Mouse (Mus musculus): Measurements from ENCODE around the gene Ctbp2.

Gene Ctbp2

GRCm38 (mm10) chr7:133089621-133090260 lies 34.4 kb downstream of the Ctbp2 start:
- no peak for DNase-seq (ENCODE audit: inconsistent age in 2 of 2, low spot score in 1 of 2)

- DNase-seq (ENCODE audit: inconsistent age in 2 of 2, low spot score in 1 of 2): peak; percentile 73 to 91
Measured at GRCm38 (mm10) chr7:133088830-133089261, 35.3 kb downstream of the Ctbp2 start.

- DNase-seq (ENCODE audit: inconsistent age in 2 of 2, low spot score in 1 of 2): no peak
Measured at GRCm38 (mm10) chr7:133088411-133088810, 35.7 kb downstream of the Ctbp2 start.

- peak; percentile 37 to 41 for DNase-seq (ENCODE audit: inconsistent age in 2 of 2, low spot score in 1 of 2)
Measured at GRCm38 (mm10) chr7:133085408-133085807, 38.7 kb downstream of the Ctbp2 start.

DNA sequence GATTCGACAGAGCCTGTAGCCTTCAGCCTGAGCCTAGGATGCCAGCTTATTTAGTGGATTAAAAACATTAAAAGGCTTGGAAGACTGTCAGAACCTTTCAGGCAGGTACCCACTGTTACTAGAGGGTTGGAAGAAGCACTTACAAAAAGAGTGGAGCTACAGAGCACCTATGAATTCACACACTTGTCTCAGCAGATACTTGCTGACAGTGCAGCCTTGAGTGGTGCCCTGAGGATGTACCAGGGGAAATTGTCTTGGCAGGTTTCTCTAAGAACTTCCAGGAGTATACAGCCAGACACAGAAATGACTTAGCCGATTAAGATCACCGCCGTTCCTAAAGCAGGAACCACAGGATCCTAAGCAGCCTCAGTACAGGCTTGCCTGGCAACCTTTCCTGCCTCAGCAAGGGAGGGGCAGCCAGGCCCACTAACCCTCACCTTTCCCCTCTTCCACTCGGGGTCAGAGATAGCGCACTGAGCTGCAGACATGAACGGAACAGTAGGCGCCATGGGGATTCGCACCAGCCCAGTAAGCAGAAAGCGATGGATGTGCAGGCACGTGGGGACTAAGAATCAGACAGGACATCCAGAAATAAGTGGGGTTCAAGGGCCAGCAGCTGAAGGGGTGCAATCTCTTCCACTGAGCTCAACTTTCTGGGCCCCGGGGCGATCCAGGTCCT lies 40.1 kb downstream of the Ctbp2 start:
- DNase-seq (ENCODE audit: inconsistent age in 2 of 2, low spot score in 1 of 2): no peak

- DNase-seq (ENCODE audit: inconsistent age in 2 of 2, low spot score in 1 of 2): no peak
Measured at GRCm38 (mm10) chr7:133078929-133079328, 45.2 kb downstream of the Ctbp2 start.

DNA sequence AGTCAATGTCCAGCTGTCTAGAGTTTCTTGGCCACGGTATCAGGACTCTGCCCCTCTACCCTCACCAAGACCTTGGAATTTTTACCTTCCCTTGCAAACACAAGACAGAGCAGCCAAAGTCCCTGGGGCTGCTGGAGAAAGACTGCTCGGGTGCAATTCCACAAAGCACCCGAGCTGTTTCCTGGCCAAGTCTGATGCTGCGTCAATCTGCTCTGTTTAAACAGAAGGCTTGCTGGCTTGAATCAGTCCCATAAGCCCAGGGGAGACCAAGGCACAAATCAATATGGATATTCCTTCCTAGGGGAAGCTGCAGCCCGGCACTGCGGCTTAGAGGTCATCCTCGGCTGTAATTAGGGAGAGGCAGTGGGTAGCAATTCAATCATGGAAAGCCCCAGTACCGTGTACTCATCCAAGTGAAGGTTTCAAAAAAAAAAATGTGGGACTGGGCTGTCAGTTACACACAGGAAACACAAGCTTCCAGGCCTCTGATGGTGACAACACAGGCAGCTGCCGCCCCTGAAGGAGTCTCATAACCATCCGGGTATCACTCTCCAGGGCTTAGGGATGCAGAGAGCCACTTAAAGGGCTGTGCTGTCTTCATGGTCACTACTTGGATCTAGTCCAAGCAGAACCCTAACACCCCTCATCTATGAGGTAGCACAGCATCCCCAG lies 49.6 kb downstream of the Ctbp2 start:
- DNase-seq (ENCODE audit: inconsistent age in 2 of 2, low spot score in 1 of 2): no peak

DNA sequence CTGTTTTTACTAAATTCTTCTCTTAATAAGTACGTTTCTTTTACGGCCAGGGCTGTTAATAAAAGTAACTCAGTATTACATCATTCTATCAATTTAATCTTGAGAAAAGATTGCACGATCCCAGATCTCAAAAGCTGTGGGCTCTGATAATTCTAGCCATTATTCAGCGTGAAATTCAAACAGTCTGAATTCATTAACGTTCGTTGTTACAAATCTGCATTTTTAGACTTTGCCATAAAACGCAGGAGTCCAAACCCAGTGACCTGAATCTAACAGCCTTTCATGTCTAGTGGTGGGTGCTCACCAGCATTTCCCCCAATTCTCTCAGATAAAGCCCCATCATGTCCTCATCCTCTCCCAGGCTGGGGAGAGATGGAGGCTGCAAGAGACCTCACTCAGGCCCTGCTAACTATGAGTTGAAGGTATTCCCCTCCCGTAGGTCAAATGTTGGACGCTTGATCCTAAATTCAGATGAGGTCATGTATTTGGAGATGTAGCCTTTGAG lies 51.0 kb downstream of the Ctbp2 start:
- no peak for DNase-seq (ENCODE audit: inconsistent age in 2 of 2, low spot score in 1 of 2)

DNA sequence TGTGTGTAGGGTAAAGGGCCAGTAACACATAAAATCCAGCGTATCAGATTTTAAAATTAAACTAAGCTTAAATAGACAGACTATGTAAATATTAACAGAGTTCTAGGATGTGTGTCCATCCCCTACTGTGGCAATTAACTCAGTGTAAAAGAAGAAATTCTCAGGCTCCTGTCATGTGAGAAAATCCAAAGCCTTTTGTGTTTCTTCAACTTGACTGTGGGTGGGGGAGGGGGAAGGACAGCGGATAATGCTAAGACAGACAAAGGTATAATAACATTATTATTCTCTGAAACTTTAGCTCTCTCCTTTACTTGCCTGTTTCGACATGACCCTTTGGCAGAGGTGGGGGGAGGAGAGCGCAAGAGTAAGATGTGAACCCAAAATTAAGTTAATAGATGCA lies 51.6 kb downstream of the Ctbp2 start:
- DNase-seq (ENCODE audit: inconsistent age in 2 of 2, low spot score in 1 of 2): no peak

- DNase-seq (ENCODE audit: inconsistent age in 2 of 2, low spot score in 1 of 2): no peak
Measured at GRCm38 (mm10) chr7:133067321-133067841, 56.8 kb downstream of the Ctbp2 start.

DNA sequence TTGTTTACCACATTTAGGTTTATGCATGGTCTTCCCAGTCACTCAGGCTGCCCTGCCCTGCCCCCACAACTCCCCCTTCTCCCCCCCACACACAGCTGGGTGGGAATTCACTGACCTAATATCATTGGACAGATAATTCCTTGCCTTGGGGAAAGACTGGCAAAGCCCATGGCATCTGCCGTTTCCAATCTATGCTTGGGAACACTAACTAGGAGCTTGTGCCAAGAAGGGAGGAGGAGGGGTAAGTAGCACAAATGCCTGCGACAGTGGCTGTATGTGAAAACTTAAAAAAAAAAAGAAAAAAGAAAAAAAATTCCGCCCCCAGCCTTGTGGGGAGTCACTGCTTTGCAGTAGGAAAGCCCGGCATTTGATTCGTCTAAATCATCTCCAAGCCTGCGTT lies 57.4 kb downstream of the Ctbp2 start:
- DNase-seq (ENCODE audit: inconsistent age in 2 of 2, low spot score in 1 of 2): peak in 1 of 2 experiments; percentile 52

DNA sequence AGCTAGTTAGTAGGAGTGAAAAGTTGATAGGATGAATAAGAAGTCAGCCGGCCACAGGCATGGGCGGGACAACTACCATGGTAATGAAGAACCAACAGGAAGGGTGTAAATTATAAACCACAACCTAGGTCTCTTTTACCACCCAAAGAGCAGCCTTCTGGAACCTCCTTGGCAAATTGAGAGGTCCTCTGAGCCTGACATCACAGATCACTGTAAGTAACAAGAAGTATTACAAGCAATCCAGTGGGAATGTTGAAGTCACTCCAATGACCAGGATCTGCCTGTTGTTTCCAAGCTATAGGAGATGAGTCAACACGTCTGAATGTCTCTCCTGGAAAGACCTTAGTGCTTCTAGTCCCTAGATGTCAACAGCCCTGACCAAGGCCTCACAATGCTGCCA lies 62.1 kb downstream of the Ctbp2 start:
- no peak for DNase-seq (ENCODE audit: inconsistent age in 2 of 2, low spot score in 1 of 2)

DNA sequence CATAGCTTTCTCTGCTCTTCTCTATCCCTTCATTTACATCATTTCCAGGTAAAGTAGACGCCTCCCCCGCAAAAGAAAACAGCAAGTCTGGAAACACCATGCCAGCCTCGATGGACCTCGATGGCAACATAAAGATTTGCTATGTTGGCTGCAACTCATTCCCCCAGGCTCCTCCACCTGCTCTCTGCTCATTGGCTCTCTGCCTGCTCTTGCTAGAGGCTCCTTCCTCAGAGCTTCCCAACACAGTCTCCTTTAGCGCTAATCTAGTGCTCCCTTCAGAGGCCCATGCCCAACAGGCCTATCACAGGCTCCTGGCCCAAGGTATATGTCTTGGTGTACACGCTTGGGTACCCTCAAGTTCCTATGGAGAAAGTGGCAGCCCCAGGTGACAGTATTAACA lies 64.0 kb downstream of the Ctbp2 start:
- no peak for DNase-seq (ENCODE audit: inconsistent age in 2 of 2, low spot score in 1 of 2)

DNA sequence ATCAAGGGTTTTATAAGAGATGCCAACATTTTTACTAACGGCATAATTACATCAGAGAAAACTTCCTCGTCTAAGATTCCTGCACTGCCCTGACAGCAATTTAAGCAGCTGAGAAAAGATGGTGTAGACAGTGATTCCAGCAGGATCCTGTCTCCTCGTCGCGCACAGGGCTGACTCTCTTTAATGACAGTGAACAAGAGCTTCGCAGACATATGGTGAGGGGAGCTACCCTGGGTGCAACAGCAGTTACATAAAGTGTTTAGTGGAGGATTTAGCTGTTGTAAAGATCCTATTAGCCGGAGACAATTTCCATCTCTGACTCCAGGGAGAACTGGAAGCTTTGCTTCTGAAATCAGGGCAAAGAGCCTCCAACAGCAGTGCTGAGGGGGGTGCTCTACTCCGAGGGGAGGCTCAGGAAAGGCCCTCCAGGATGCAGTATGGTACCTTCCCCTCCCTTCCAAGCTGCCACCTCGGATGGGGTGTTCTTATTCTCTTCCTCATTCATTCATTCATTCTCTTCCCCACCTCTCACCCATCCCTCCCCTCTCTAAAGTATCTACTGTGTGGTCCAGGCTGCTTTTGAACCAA lies 64.5 kb downstream of the Ctbp2 start:
- DNase-seq (ENCODE audit: inconsistent age in 2 of 2, low spot score in 1 of 2): no peak

DNA sequence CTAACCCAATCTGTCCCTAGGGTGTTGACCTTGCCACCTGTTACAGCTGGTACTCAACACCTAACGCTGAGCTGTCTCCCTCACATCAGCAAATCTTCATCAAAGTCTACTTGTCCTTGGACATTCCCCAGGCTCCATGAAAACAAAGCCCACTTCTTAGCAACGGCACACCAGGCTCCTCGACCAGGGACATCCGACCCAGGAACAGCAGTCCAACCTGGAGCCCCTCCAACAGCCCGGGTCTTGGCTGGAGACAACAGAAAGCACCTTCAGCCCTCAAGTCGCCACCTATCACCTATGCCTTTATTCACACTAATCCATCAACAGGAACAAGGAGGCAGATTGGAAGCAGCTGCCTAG lies 65.0 kb downstream of the Ctbp2 start:
- DNase-seq (ENCODE audit: inconsistent age in 2 of 2, low spot score in 1 of 2): no peak

DNA sequence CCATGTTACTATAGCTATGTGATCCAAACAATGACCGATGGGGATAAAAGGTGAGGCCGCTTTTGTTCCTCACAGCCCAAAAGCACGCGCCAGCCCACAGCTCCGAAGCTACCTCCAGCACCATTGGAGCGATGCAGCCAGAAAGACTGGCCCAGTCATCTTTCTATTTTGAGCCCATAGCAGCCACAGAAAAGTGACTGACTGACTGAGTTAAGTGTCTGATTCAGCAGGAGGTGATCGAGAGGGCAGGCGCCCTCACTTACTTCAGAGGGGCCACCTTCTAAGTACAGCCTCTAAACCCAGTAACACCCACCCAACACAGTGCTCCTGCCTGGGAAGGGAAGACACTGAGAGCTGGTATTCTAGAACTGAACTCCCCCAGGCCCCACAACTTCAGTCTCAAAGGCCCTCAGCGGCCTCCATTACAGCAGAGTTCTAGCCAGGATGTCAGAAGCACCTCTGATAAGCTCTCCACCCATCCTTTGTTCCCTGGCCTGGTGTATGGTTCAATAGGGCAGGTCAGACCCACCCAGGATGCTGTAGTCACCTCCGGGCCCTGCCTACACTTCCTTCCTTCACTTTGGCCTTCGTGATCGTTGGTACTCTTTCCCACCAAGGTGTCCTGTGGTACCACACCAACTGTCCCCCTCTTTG lies 65.5 kb downstream of the Ctbp2 start:
- no peak for DNase-seq (ENCODE audit: inconsistent age in 2 of 2, low spot score in 1 of 2)

GRCm38 (mm10) chr7:133056924-133057323 lies 67.2 kb downstream of the Ctbp2 start:
- DNase-seq (ENCODE audit: inconsistent age in 2 of 2, low spot score in 1 of 2): no peak

DNA sequence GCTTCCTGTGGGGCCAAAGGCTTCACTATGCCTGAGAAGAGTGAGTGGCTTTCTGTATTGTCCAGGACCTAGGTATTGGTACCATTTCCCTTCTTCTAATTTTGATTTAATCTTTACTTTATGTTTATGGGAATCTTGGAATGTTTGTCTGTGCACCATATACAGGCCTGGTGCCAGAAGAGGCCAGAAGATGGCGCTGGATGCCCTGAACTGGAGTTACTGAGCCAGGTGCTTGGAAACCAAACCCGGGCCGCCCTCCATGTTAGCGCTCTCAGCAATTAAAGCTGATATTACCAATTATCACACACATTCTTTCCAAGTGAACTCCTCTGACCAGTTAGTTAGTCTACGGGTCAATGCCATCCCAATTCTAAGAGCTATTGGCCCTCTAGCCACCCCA lies 69.7 kb downstream of the Ctbp2 start:
- no peak for DNase-seq (ENCODE audit: inconsistent age in 2 of 2, low spot score in 1 of 2)

DNA sequence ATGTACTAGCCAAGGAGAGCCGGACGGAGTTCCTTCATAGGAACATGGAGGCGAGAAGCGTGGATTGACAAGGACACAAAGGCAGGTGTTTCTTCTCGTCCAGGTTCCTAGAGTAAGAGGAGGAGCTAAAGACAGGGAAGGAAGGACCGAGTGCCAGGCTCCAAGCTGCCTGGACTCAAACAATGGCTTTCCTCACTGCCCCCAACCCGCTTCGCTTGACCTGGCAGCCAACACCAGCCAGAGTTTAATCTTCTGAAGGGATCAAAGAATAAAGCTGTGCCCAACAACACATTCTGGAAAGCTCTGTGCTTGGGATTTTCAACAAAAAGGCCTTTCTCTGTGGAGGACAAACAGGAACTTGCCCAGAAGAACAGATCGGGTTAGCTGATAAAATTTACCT lies 70.4 kb downstream of the Ctbp2 start:
- no peak for DNase-seq (ENCODE audit: inconsistent age in 2 of 2, low spot score in 1 of 2)

DNA sequence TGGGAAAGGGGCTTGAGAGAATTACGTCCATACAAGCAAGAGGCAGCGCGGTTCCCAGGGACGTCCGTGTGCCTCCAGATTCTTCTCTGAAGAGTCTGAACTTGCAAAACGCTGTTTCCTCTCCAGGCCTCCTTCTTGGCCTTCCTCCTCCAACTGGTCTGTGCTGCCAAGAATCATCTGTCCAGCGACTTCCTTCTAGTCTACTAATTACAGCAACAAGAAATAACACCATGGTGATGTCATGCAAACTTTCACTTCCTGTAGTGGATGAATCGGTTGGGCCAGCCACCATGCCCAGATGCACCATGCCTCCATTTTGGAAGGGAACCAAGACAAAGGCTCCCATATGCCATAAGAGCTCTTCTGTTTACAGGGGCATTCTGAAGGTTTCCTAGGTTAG lies 71.3 kb downstream of the Ctbp2 start:
- DNase-seq (ENCODE audit: inconsistent age in 2 of 2, low spot score in 1 of 2): peak in 1 of 2 experiments; percentile 62

- DNase-seq (ENCODE audit: inconsistent age in 2 of 2, low spot score in 1 of 2): peak in 1 of 2 experiments; percentile 45
Measured at GRCm38 (mm10) chr7:133050681-133051080, 73.5 kb downstream of the Ctbp2 start.

All from adrenal gland, adult (tissue).